Mouse (Mus musculus) liver, embryonic 14 days (tissue): ENCODE results near the gene Slc9b1. TPM values are rescaled to one million over a fixed set of nuclear protein-coding genes. Genes with fewer than 3 reads are reported as not detected.

ENCODE experiments used
- polyA plus RNA-seq: library from polyadenylated mRNA; depleted of rRNA; stranded (reverse); fragments of >200 nt; gene quantifications from 2 replicates; pipeline ENCODE4 v1.2.3, GENCODE M21; 2012; rRNA removed

The Slc9b1 gene
- 0.03 TPM in 1 of 2 replicates, not detected in the other for polyA plus RNA-seq

DNA sequence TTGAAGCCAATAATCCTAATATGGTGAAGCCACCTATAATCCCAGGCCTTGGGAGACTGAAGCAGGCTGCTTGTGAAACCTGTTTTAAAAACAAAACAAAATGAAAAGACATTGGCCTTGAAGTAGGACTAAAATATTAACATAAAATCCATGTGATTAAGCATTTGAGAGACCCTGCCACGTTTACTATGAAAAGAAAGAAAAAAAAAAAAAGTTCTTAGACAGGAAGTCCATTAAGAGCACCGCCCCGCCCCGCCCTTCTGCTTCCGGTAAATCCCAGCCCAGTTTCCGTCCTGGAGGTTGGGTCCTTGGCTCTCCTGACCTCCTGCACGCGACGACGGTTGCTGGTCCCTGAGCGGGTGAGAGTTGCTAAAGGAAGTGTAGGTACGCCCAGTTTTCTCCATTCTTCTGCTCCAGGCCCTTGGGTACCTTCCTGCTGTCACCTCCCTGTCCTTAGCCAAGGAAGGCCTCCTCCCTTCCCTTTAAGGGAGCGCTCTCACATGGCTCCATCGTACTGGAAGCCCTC lies at the start of gene Slc9b1:
Gene Slc9b1, plus strand, starts transcription at position 291 of the 526 bp plus-strand sequence.

DNA sequence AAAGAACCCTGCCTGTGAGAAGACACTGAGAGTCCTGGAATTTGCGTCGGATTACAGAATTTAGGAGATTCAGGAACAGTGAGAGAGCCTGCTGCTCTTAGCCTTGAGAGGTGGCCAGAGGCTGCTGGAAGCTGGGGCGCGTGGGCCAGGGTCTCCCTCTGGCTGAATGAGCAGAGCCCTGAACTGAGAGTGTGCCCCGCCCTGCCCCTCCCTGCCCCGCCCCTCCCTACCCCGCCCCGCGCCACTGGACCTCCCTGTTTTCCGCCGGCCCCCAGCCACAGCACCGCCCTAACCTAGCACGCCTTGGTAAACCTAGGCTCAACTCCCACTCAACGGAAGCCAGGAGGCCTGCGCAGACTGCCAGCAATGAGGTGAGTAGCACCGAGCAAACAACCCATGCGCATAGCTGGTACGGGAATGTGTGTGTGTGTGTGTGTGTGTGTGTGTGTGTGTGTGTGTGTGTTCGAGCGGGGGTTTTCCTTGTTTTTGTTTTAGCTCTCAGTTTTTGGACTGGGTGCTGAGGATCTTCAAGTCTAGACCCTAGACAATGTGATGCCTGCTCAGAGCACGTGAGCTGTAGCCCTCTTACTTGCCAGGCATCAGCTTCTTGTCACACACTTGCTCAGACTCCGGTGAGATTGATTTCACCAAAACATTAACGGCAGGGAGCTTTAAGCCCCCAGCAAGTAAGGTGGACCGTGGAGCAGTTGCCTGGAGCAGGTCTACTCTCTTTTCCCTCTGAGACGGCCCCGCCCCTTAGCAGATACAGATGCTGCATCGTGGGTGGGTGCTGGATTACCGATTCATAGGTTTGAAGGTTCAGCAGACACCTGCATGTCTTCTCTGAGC lies 40.2 kb upstream of the Slc9b1 start, which contains the start of gene Slc9b2:
Gene Slc9b2, plus strand, starts transcription at position 290 of the 849 bp plus-strand sequence.

DNA sequence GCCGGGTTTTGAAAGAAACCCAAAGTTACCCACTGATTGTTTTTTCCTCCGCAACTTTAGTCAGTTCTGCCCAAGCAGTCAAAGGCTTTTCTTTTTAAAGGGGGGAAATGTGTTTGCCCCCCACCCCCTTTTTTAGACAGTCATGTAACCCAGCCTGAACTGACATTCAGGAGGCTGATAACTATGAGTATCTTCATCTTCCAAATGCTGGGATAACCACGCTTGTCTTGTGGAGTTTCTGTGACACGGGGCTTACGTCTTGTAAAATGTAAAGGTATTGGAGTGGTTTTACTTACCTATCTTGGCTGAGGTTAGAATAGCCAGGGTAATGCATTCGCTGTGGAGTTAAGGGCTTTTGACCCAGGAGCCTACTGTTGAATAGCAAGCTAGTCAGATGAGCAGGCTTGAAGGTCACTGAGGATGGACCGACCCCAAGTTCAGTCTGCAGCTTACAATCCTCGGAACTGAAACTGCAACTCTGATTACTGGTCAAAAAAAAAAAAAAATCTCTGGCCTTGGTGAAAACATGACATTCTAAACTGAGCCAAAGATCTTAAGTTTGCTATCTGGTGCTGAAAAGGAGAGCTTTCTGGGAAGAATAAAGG lies 75.9 kb downstream of the Slc9b1 start, which contains the start of gene Cisd2:
Gene Cisd2, minus strand, starts transcription at position 318 of the 605 bp plus-strand sequence.

DNA sequence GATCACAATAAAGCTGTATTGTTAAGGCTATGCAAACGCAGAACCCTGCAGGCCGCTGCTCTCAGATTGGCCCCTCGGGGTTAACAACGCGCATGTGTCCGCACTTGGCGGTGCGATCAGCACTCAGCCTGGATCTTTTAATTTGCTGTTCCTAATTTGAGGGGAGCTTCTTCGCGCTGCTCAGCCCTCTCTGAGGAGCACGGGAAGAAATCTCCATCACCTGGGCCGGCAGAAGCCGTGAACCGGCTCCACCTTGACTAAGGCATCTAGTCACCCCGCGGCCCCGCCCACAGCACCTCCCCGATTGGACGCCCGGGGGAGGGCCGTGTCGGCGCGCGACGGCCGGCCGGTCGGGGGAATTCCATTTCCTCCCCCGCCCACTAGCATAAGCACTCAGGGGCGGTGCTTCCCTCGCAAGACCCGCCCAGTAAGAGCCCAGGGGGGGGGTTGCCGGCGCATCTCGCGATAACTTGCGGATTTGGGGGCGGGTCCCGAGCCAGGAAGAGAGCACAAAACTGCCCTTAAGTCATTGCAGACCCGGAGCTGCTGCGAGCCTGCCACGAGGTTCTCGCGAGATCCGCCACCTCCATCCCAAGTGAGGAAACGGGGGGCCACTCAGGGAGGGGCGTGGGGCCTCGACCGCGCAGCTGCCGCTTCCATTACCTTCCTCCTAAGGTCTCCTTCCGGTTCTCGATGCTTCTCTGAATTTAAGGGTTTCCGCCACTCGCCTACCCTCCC lies 90.1 kb downstream of the Slc9b1 start, which contains the start of gene Ube2d3:
Gene Ube2d3, plus strand, starts transcription at position 392 of the 738 bp plus-strand sequence.

Other genes starting within 250 kb of the Slc9b1 start
- gene Cenpe, start 135.5 kb upstream of the Slc9b1 start, polyA plus RNA-seq: 27.1 and 28.5 TPM in 2 replicates
- gene Bdh2, start 66.8 kb upstream of the Slc9b1 start, polyA plus RNA-seq: 0.23 and 0.30 TPM in 2 replicates
- 0.14 and 0.15 TPM in 2 replicates for gene Slc9b2, start 40.3 kb upstream of the Slc9b1 start, polyA plus RNA-seq
- gene Cisd2, start 75.9 kb downstream of the Slc9b1 start, polyA plus RNA-seq: 16.7 and 18.8 TPM in 2 replicates
- gene Ube2d3, start 90.1 kb downstream of the Slc9b1 start, polyA plus RNA-seq: 109 and 139 TPM in 2 replicates
- gene Manba, start 137.6 kb downstream of the Slc9b1 start, polyA plus RNA-seq: 2.2 and 2.5 TPM in 2 replicates